Mouse (Mus musculus) forebrain, postnatal 0 days (tissue): ENCODE data around the gene Eml2. TPM values are rescaled to one million over a fixed set of nuclear protein-coding genes. Genes with fewer than 3 reads are reported as not detected.

Experiments
- ATAC-seq: fragments of 200-750 bp; cut with Nextera tagmentation; 2 replicates; pipeline ENCODE4 v1.8.0; 2017; ENCODE audit warnings: mild to moderate bottlenecking, moderate library complexity
- DNase-seq: peaks from one replicate; pipeline ENCODE4 v3.0.0-alpha.2; 2015
- H3K27ac ChIP-seq: fragments of 300-500 bp; sonication (generic); 2 replicates; pipeline ENCODE4 v1.5.1; 2014; ENCODE audit warnings: low read depth, mild to moderate bottlenecking, antibody characterized with exemption, low read length, moderate library complexity, mixed read lengths
- H3K27me3 ChIP-seq: fragments of 300-500 bp; sonication (generic); 2 replicates; pipeline ENCODE4 v1.6.1; 2014; ENCODE audit warnings: mild to moderate bottlenecking, low read length, mixed read lengths; ENCODE audit not compliant: insufficient read depth
- H3K36me3 ChIP-seq: fragments of 300-500 bp; sonication (generic); 2 replicates; pipeline ENCODE4 v1.6.1; 2014; ENCODE audit warnings: mild to moderate bottlenecking, moderate library complexity; ENCODE audit not compliant: insufficient read depth
- H3K4me1 ChIP-seq: fragments of 300-500 bp; sonication (generic); 2 replicates; pipeline ENCODE4 v1.6.1; 2014; ENCODE audit warnings: antibody characterized with exemption; ENCODE audit not compliant: insufficient read depth
- H3K4me2 ChIP-seq: fragments of 300-500 bp; sonication (generic); 2 replicates; pipeline ENCODE4 v1.6.1; 2014; ENCODE audit warnings: low read depth, mild to moderate bottlenecking, moderate library complexity
- H3K4me3 ChIP-seq: fragments of 300-500 bp; sonication (generic); 2 replicates; pipeline ENCODE4 v1.5.1; 2014; ENCODE audit warnings: low read depth, low read length, mixed read lengths
- H3K9ac ChIP-seq: fragments of 300-500 bp; sonication (generic); 2 replicates; pipeline ENCODE4 v1.6.1; 2014; ENCODE audit warnings: mild to moderate bottlenecking
- H3K9me3 ChIP-seq: fragments of 300-500 bp; sonication (generic); 2 replicates; pipeline ENCODE4 v1.6.1; 2016; ENCODE audit warnings: low read length
- CTCF ChIP-seq: sonication (generic); IDR thresholded peaks from 2 replicates; pipeline ENCODE4 v1.5.1; 2016; ENCODE audit warnings: antibody characterized with exemption, control low read depth, low read depth
- WGBS: fragments of 180-500 bp; shearing (Covaris S2); extraction: QIAGEN DNeasy Blood & Tissue Kit; methylation state at CpG from one replicate; pipeline ENCODE4 v1.1.7; 2014; 5-methylcytosine and 5-hydroxymethylcytosine counted together
- polyA plus RNA-seq: library from polyadenylated mRNA; unstranded; fragments of >200 nt; fragmentation: Nextera tagmentation; extraction: Ambion mirVana; gene quantifications from 2 replicates; pipeline ENCODE4 v1.2.1, GENCODE M21; 2015
- total RNA-seq: library from RNA; depleted of rRNA; stranded (reverse); fragments of >200 nt; gene quantifications from 2 replicates; pipeline ENCODE4 v1.2.3, GENCODE M21; 2014

The Eml2 gene
- total and polyA plus RNA-seq, 2 experiments from 2014 or later, result 9.9 to 64.8 TPM

GRCm38 (mm10) chr7:19210010-19210409 lies 33.8 kb downstream of the Eml2 start:
- Histone ChIP-seq H3K27ac (no peak overlapping the region), H3K9ac (no peak overlapping the region), H3K36me3 (peaks cover 15% of the 10 kb centered on the region), H3K27me3 (no peaks in the 10 kb centered on the region), H3K4me2 (no peak overlapping the region), H3K4me3 (no peak overlapping the region), H3K9me3 (no peaks in the 10 kb centered on the region), H3K4me1 (no peaks in the 10 kb centered on the region)
- no peak for DNase-seq
- peak; percentile 58 for TF ChIP-seq CTCF
- ATAC-seq, result no peak
- 93% methylated on average over 5 of the region's 5 CpGs for WGBS

GRCm38 (mm10) chr7:19211041-19211675 lies 34.9 kb downstream of the Eml2 start:
- H3K27ac ChIP-seq, result no peak overlapping the region
- TF ChIP-seq CTCF, result no peak
- H3K9ac ChIP-seq, result no peak overlapping the region
- H3K9me3 ChIP-seq, result no peaks in the 10 kb centered on the region
- no peak overlapping the region for H3K4me2 ChIP-seq
- H3K36me3 ChIP-seq, result peaks cover 3% of the 10 kb centered on the region; the same call in 1 of the 2 replicates
- no peaks in the 10 kb centered on the region for H3K4me1 ChIP-seq
- ATAC-seq (no peak), DNase-seq (no peak)
- H3K4me3 ChIP-seq, result no peak overlapping the region
- WGBS, result 67% methylated on average over 5 of the region's 5 CpGs
- no peaks in the 10 kb centered on the region for H3K27me3 ChIP-seq

- DNase-seq, result peak; percentile 22
- peak within 1 kb of the TSS; percentile 45 for H3K4me3 ChIP-seq
- peak; percentile 81 for ATAC-seq
- H3K27ac ChIP-seq, result no peak within 1 kb of the TSS
- no peak; the same call in 1 of the 2 replicates for TF ChIP-seq CTCF
- H3K9ac ChIP-seq, result peak within 1 kb of the TSS; percentile 51
- H3K4me1 ChIP-seq, result no peaks in the 10 kb centered on the region
- H3K4me2 ChIP-seq, result peak within 1 kb of the TSS; percentile 77
- H3K36me3 ChIP-seq, result no peaks in the 10 kb centered on the region
- no peaks in the 10 kb centered on the region for H3K9me3 ChIP-seq
- 5% methylated on average over 29 of the region's 30 CpGs for WGBS
- H3K27me3 ChIP-seq, result no peaks in the 10 kb centered on the region
These were observed 36.0 kb downstream of the Eml2 start, which contains the start of gene Gpr4 for GRCm38 (mm10) chr7:19211996-19212755. Gene Gpr4 (plus strand): TSS chr7:19212538.

- Histone ChIP-seq H3K27ac (no peak overlapping the region), H3K9me3 (no peaks in the 10 kb centered on the region), H3K9ac (no peak overlapping the region), H3K4me2 (no peak overlapping the region), H3K36me3 (no peaks in the 10 kb centered on the region), H3K27me3 (no peaks in the 10 kb centered on the region), H3K4me3 (no peak overlapping the region), H3K4me1 (no peaks in the 10 kb centered on the region)
- no peak for TF ChIP-seq CTCF
- no peak for DNase-seq
- no peak for ATAC-seq
- WGBS, result 63% methylated on average over 2 of the region's 2 CpGs
These were observed 37.2 kb downstream of the Eml2 start for GRCm38 (mm10) chr7:19213385-19213784.

GRCm38 (mm10) chr7:19214369-19214768 lies 38.1 kb downstream of the Eml2 start:
- ATAC-seq, result no peak
- Histone ChIP-seq H3K4me1 (no peaks in the 10 kb centered on the region), H3K27ac (no peak overlapping the region), H3K9ac (no peak overlapping the region), H3K4me2 (no peak overlapping the region), H3K9me3 (no peaks in the 10 kb centered on the region), H3K36me3 (no peaks in the 10 kb centered on the region), H3K27me3 (no peaks in the 10 kb centered on the region), H3K4me3 (no peak overlapping the region)
- no peak for TF ChIP-seq CTCF
- 61% methylated on average over 7 of the region's 7 CpGs for WGBS
- DNase-seq, result no peak

GRCm38 (mm10) chr7:19214940-19215339 lies 38.7 kb downstream of the Eml2 start:
- Histone ChIP-seq H3K27me3 (no peaks in the 10 kb centered on the region), H3K4me2 (no peak overlapping the region), H3K27ac (no peak overlapping the region), H3K4me3 (no peak overlapping the region), H3K36me3 (no peaks in the 10 kb centered on the region), H3K4me1 (no peaks in the 10 kb centered on the region), H3K9me3 (no peaks in the 10 kb centered on the region), H3K9ac (no peak overlapping the region)
- TF ChIP-seq CTCF, result no peak
- ATAC-seq (no peak), DNase-seq (no peak)
- WGBS, result 64% methylated on average over 9 of the region's 9 CpGs

GRCm38 (mm10) chr7:19217492-19217891 lies 41.3 kb downstream of the Eml2 start:
- H3K36me3 ChIP-seq, result no peaks in the 10 kb centered on the region
- WGBS, result 64% methylated on average over 5 of the region's 5 CpGs

More at GRCm38 (mm10) chr7:19217492-19217891, 41.3 kb downstream of the Eml2 start:
- no peak for DNase-seq
- ATAC-seq, result no peak
- no peaks in the 10 kb centered on the region for H3K4me1 ChIP-seq
- no peak overlapping the region for H3K9ac ChIP-seq
- H3K9me3 ChIP-seq, result no peaks in the 10 kb centered on the region
- TF ChIP-seq CTCF, result no peak
- no peak overlapping the region for H3K4me3 ChIP-seq
- H3K27me3 ChIP-seq, result no peaks in the 10 kb centered on the region
- H3K4me2 ChIP-seq, result no peak overlapping the region
- H3K27ac ChIP-seq, result no peak overlapping the region
